Mouse (Mus musculus): ENCODE measurements at regions not wholly inside any gene's neighbourhood (a gene's known extent, or its start where the extent isn't known, plus 50 kb on each side); places are given as distances from the start of the nearest gene placed in this dataset.

GRCm38 (mm10) chr15:61535644-61536331, 613.0 kb upstream of the A1bg start:
- 18% methylated on average over 6 of the region's 6 CpGs for WGBS
- no peaks in the 10 kb centered on the region for H3K36me3 ChIP-seq (ENCODE audit: control insufficient read depth, insufficient read depth, low read length)
- H3K27ac ChIP-seq (replicated peaks): peak overlapping the region; percentile 14; the same call in 1 of the 2 replicates
- H3K27me3 ChIP-seq (ENCODE audit: control insufficient read depth, insufficient read depth, low read length): no peaks in the 10 kb centered on the region
- TF ChIP-seq EP300 (optimal IDR thresholded peaks at IDR 0.05) (no peak), CTCF (IDR thresholded peaks at IDR 0.05; ENCODE audit: low read depth) (no peak)
- no peaks in the 10 kb centered on the region for H3K9me3 ChIP-seq (ENCODE audit: control insufficient read depth, low read length)
- H3K4me3 ChIP-seq (ENCODE audit: low read depth, low read length): no peak overlapping the region
- H3K9ac ChIP-seq (ENCODE audit: low read length): no peak overlapping the region
- H3K4me1 ChIP-seq (replicated peaks; ENCODE audit: control insufficient read depth, insufficient read depth): no peaks in the 10 kb centered on the region; the same call in 1 of the 2 replicates
- ATAC-seq (ENCODE audit: low FRiP score, low TSS enrichment): peak; percentile 30; the same call in 1 of the 2 replicates
- no peak overlapping the region for H3K4me2 ChIP-seq (replicated peaks; ENCODE audit: low read depth)
- DNase-seq (ENCODE audit: low spot score): no peak

GRCm38 (mm10) chr15:61535180-61535579, 612.4 kb upstream of the A1bg start:
- no peak overlapping the region for H3K27ac ChIP-seq (replicated peaks)
- H3K27me3 ChIP-seq (ENCODE audit: control insufficient read depth, insufficient read depth, low read length): no peaks in the 10 kb centered on the region
- ATAC-seq (ENCODE audit: low FRiP score, low TSS enrichment) (no peak), DNase-seq (ENCODE audit: low spot score) (no peak)
- H3K9me3 ChIP-seq (ENCODE audit: control insufficient read depth, low read length): no peaks in the 10 kb centered on the region
- TF ChIP-seq CTCF (IDR thresholded peaks at IDR 0.05; ENCODE audit: low read depth) (no peak), EP300 (optimal IDR thresholded peaks at IDR 0.05) (no peak)
- 49% methylated on average over 6 of the region's 6 CpGs for WGBS
- no peak overlapping the region for H3K4me2 ChIP-seq (replicated peaks; ENCODE audit: low read depth)
- no peaks in the 10 kb centered on the region for H3K4me1 ChIP-seq (replicated peaks; ENCODE audit: control insufficient read depth, insufficient read depth)
- no peaks in the 10 kb centered on the region for H3K36me3 ChIP-seq (ENCODE audit: control insufficient read depth, insufficient read depth, low read length)
- no peak overlapping the region for H3K4me3 ChIP-seq (ENCODE audit: low read depth, low read length)
- no peak overlapping the region for H3K9ac ChIP-seq (ENCODE audit: low read length)

- no peak overlapping the region for H3K4me2 ChIP-seq (replicated peaks; ENCODE audit: low read depth)
- H3K9ac ChIP-seq (ENCODE audit: low read length): no peak overlapping the region
- TF ChIP-seq CTCF (IDR thresholded peaks at IDR 0.05; ENCODE audit: low read depth): no peak
- peak; percentile 68 for TF ChIP-seq EP300 (optimal IDR thresholded peaks at IDR 0.05)
- no peaks in the 10 kb centered on the region for H3K27me3 ChIP-seq (ENCODE audit: control insufficient read depth, insufficient read depth, low read length)
- no peak overlapping the region for H3K4me3 ChIP-seq (ENCODE audit: low read depth, low read length)
- H3K4me1 ChIP-seq (replicated peaks; ENCODE audit: control insufficient read depth, insufficient read depth): no peaks in the 10 kb centered on the region
- 38% methylated on average over 7 of the region's 7 CpGs for WGBS
- no peaks in the 10 kb centered on the region for H3K36me3 ChIP-seq (ENCODE audit: control insufficient read depth, insufficient read depth, low read length)
- DNase-seq (ENCODE audit: low spot score): no peak
- peak overlapping the region; percentile 63; the same call in 1 of the 2 replicates for H3K27ac ChIP-seq (replicated peaks)
- peak; percentile 91 for ATAC-seq (ENCODE audit: low FRiP score, low TSS enrichment)
- no peaks in the 10 kb centered on the region for H3K9me3 ChIP-seq (ENCODE audit: control insufficient read depth, low read length)
These were observed 610.0 kb upstream of the A1bg start for GRCm38 (mm10) chr15:61532808-61533207.

- H3K27me3 ChIP-seq (ENCODE audit: control insufficient read depth, insufficient read depth, low read length): no peaks in the 10 kb centered on the region
- TF ChIP-seq CTCF (IDR thresholded peaks at IDR 0.05; ENCODE audit: low read depth): no peak
- no peak for TF ChIP-seq EP300 (optimal IDR thresholded peaks at IDR 0.05)
- H3K36me3 ChIP-seq (ENCODE audit: control insufficient read depth, insufficient read depth, low read length): no peaks in the 10 kb centered on the region
- ATAC-seq (ENCODE audit: low FRiP score, low TSS enrichment) (no peak), DNase-seq (ENCODE audit: low spot score) (no peak)
- H3K4me1 ChIP-seq (replicated peaks; ENCODE audit: control insufficient read depth, insufficient read depth): no peaks in the 10 kb centered on the region
- no peaks in the 10 kb centered on the region for H3K9me3 ChIP-seq (ENCODE audit: control insufficient read depth, low read length)
- no peak overlapping the region for H3K9ac ChIP-seq (ENCODE audit: low read length)
- WGBS: 75% methylated on average over 2 of the region's 2 CpGs
- peak overlapping the region; percentile 58 for H3K27ac ChIP-seq (replicated peaks)
- no peak overlapping the region for H3K4me3 ChIP-seq (ENCODE audit: low read depth, low read length)
- no peak overlapping the region for H3K4me2 ChIP-seq (replicated peaks; ENCODE audit: low read depth)
These were observed 609.2 kb upstream of the A1bg start for GRCm38 (mm10) chr15:61532040-61532439.

GRCm38 (mm10) chr15:61523036-61523435, 600.2 kb upstream of the A1bg start:
- no peak for TF ChIP-seq CTCF (IDR thresholded peaks at IDR 0.05; ENCODE audit: low read depth)
- no peak for TF ChIP-seq EP300 (optimal IDR thresholded peaks at IDR 0.05)
- no peak overlapping the region for H3K4me2 ChIP-seq (replicated peaks; ENCODE audit: low read depth)
- H3K27ac ChIP-seq (replicated peaks): no peak overlapping the region
- no peaks in the 10 kb centered on the region for H3K36me3 ChIP-seq (ENCODE audit: control insufficient read depth, insufficient read depth, low read length)
- H3K4me3 ChIP-seq (ENCODE audit: low read depth, low read length): no peak overlapping the region
- DNase-seq (ENCODE audit: low spot score) (no peak), ATAC-seq (ENCODE audit: low FRiP score, low TSS enrichment) (no peak)
- H3K9me3 ChIP-seq (ENCODE audit: control insufficient read depth, low read length): no peaks in the 10 kb centered on the region
- H3K4me1 ChIP-seq (replicated peaks; ENCODE audit: control insufficient read depth, insufficient read depth): no peaks in the 10 kb centered on the region
- WGBS: 67% methylated on average over 2 of the region's 2 CpGs
- no peaks in the 10 kb centered on the region for H3K27me3 ChIP-seq (ENCODE audit: control insufficient read depth, insufficient read depth, low read length)
- no peak overlapping the region for H3K9ac ChIP-seq (ENCODE audit: low read length)

GRCm38 (mm10) chr15:61517265-61517664, 594.5 kb upstream of the A1bg start:
- H3K4me1 ChIP-seq (replicated peaks; ENCODE audit: control insufficient read depth, insufficient read depth): no peaks in the 10 kb centered on the region
- H3K4me2 ChIP-seq (replicated peaks; ENCODE audit: low read depth): no peak overlapping the region
- no peak overlapping the region for H3K4me3 ChIP-seq (ENCODE audit: low read depth, low read length)
- WGBS: 73% methylated on average over 1 of the region's 1 CpGs
- H3K9me3 ChIP-seq (ENCODE audit: control insufficient read depth, low read length): no peaks in the 10 kb centered on the region
- no peak overlapping the region for H3K27ac ChIP-seq (replicated peaks)
- DNase-seq (ENCODE audit: low spot score) (no peak), ATAC-seq (ENCODE audit: low FRiP score, low TSS enrichment) (no peak)
- no peak for TF ChIP-seq CTCF (IDR thresholded peaks at IDR 0.05; ENCODE audit: low read depth)
- TF ChIP-seq EP300 (optimal IDR thresholded peaks at IDR 0.05): no peak
- H3K36me3 ChIP-seq (ENCODE audit: control insufficient read depth, insufficient read depth, low read length): no peaks in the 10 kb centered on the region
- no peaks in the 10 kb centered on the region for H3K27me3 ChIP-seq (ENCODE audit: control insufficient read depth, insufficient read depth, low read length)
- no peak overlapping the region for H3K9ac ChIP-seq (ENCODE audit: low read length)

Data from stomach, postnatal 0 days (tissue).